Mouse (Mus musculus) lung, adult 2 months (tissue): Measurements from ENCODE around the gene Tesmin. TPM values are rescaled to one million over a fixed set of nuclear protein-coding genes. Genes with fewer than 3 reads are reported as not detected.

Source experiments
- DNase-seq: peaks from one replicate; pipeline ENCODE4 v3.0.0; 2022
- H3K4me1 ChIP-seq: fragments of 200-500 bp; 2 replicates; pipeline ENCODE4 v1.6.1; 2011; ENCODE audit warnings: low read length; ENCODE audit not compliant: control insufficient read depth, insufficient read depth
- H3K4me3 ChIP-seq: fragments of 200-500 bp; replicated peaks from 2 replicates; pipeline ENCODE3; 2011; ENCODE audit warnings: low read depth, mild to moderate bottlenecking, control low read depth, low read length; ENCODE audit errors: extremely low read depth
- CTCF ChIP-seq: fragments of 200-500 bp; IDR thresholded peaks from 2 replicates; pipeline ENCODE4 v1.5.1; 2011; ENCODE audit warnings: mild to moderate bottlenecking, low read length, control low read depth; ENCODE audit not compliant: insufficient read depth
- POLR2A ChIP-seq: fragments of 200-500 bp; IDR thresholded peaks from 2 replicates; pipeline ENCODE4 v1.6.1; 2011; ENCODE audit warnings: low read depth, mild to moderate bottlenecking, control low read depth, low read length, borderline replicate concordance; ENCODE audit errors: extremely low read depth
- WGBS: fragments of 180-500 bp; shearing (Covaris S2); methylation state at CpG from one replicate; pipeline ENCODE4 v1.1.7; 2018; 5-methylcytosine and 5-hydroxymethylcytosine counted together
- polyA plus RNA-seq: library from polyadenylated mRNA; depleted of rRNA; stranded (reverse); fragments of >200 nt; gene quantifications from 2 replicates; pipeline ENCODE4 v1.2.3, GENCODE M21; 2012

The Tesmin gene
- polyA plus RNA-seq, 1 experiment: 0.41 TPM

DNA sequence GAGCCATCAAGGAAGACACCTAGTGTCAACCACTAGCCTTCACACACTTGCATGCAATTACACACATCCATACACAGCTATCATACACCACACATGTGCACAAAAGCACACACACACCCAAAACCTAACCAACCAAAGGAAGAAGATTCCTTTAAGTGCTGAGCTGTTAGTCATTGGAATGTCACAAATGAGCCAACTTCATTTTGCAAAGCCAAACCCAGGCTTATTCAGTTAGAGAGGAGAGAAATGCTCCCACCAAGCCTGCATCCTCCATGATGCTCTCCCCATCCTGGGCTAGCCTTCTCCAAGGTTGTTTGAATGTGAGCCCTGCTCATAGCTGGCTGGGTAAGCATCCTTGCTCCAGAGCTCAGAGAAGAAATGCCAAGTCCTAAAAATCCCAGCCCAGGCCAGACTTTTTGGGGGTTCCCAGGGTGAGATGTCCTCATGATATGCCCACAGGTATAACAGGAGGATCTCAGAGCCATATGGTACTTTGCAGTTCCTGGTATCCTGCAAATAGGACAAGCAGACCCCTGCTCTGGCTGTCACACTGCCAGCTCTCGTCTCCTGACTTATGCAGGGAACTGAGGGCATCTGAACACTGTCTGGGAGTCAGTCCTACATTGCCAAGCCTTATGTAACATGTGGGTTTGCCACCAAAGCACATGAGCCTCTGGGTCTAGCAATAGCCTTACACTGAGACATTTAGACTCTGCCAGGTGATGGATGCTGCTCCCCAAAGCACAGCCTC lies 17.0 kb downstream of the Tesmin start:
- DNase-seq: no peak
- WGBS: 52% methylated on average over 1 of the region's 1 CpGs

GRCm38 (mm10) chr19:3414268-3414733 lies 25.6 kb downstream of the Tesmin start, which contains the start of gene Gal:
TSS of gene Gal (minus strand) at chr19:3414544.
- 3% methylated on average over 37 of the region's 37 CpGs for WGBS
- no peak for TF ChIP-seq POLR2A
- no peak for TF ChIP-seq CTCF
- DNase-seq: peak; percentile 12

More for the DNA sequence above, 17.0 kb downstream of the Tesmin start:
- no peaks in the 10 kb centered on the region for H3K4me1 ChIP-seq
- no peak for TF ChIP-seq CTCF
- TF ChIP-seq POLR2A: no peak
- no peak overlapping the region for H3K4me3 ChIP-seq

DNA sequence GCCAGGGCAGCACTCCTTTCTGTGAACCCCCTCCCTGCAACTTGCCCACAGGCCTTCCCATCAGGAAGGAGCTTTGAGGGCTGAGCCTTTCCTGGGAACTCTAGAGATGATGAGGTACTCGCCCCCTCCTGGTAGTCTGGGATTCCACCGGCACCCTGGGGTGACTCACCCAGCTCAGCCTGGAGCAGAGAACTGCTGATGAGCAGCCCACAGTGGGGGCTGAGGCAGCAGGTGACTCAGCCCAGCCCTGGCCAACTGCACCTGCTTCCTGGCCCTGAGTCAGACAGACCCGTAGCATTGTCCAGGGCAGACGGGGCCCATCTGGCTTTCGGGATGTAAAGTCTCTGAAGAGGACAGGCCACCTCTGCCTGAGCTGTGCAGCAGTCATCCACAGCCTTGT lies 30.6 kb downstream of the Tesmin start:
- peaks cover 5% of the 10 kb centered on the region; the same call in 1 of the 2 replicates for H3K4me1 ChIP-seq
- 47% methylated on average over 5 of the region's 5 CpGs for WGBS
- H3K4me3 ChIP-seq: no peak overlapping the region
- TF ChIP-seq CTCF: no peak
- no peak for TF ChIP-seq POLR2A
- no peak for DNase-seq

More at GRCm38 (mm10) chr19:3414268-3414733, 25.6 kb downstream of the Tesmin start, which contains the start of gene Gal:
- Histone ChIP-seq H3K4me3 (no peak within 1 kb of the TSS), H3K4me1 (peaks cover 7% of the 10 kb centered on the region; the same call in 1 of the 2 replicates)

GRCm38 (mm10) chr19:3422488-3422887 lies 33.8 kb downstream of the Tesmin start:
- WGBS: 65% methylated on average over 6 of the region's 6 CpGs

DNA sequence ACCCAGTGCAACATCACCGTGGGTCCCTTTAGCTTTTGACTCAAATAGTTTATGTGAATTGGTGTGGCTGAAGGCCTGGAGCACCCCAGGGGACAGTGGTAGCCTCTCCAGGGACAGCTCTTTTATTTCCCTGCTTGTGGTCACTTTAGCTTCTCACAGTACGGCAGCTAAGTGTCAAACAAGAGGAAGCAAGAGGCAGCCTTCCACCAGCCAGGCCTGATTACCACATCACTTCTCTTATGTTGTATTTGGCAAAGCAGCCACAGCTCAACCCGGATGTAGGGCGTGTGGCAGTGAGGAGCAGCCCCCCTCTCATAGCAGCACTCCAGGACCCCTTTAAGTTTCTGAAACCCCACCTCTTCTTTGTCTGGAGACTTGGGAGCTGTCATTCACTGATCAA lies 34.3 kb downstream of the Tesmin start:
- DNase-seq: peak; percentile 10
- TF ChIP-seq POLR2A (no peak), CTCF (no peak)
- 0 out of 2 replicates have a peak, but pooled peaks cover 2% of the 10 kb centered on the region for H3K4me1 ChIP-seq
- H3K4me3 ChIP-seq: no peak overlapping the region
- WGBS: 28% methylated on average over 4 of the region's 4 CpGs

More at GRCm38 (mm10) chr19:3422488-3422887, 33.8 kb downstream of the Tesmin start:
- Histone ChIP-seq H3K4me1 (0 out of 2 replicates have a peak, but pooled peaks cover 2% of the 10 kb centered on the region), H3K4me3 (no peak overlapping the region)
- no peak for DNase-seq
- TF ChIP-seq POLR2A: no peak
- TF ChIP-seq CTCF: no peak

DNA sequence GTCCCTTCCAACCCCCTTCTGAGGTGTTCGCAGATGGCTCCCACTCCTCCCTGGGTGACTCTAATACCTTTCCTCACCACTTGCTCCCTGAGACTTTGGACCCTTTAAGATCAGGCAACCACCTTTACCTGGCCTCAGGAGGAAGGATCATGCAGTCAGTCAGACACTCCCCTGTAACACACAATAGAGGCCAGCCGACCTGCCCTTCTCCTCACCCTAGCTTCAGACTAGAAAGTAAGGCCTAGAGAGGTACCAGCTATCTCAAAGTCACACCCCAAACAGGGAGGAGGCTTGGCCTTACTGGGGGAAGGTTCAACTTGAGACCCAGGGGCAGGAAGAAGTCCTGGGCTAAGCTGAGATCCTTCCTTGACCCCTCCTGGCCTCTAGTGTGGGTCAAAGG lies 35.6 kb downstream of the Tesmin start:
- 67% methylated on average over 2 of the region's 2 CpGs for WGBS
- no peak for DNase-seq
- Histone ChIP-seq H3K4me3 (no peak overlapping the region), H3K4me1 (0 out of 2 replicates have a peak, but pooled peaks cover 2% of the 10 kb centered on the region)
- TF ChIP-seq CTCF: no peak
- no peak for TF ChIP-seq POLR2A

DNA sequence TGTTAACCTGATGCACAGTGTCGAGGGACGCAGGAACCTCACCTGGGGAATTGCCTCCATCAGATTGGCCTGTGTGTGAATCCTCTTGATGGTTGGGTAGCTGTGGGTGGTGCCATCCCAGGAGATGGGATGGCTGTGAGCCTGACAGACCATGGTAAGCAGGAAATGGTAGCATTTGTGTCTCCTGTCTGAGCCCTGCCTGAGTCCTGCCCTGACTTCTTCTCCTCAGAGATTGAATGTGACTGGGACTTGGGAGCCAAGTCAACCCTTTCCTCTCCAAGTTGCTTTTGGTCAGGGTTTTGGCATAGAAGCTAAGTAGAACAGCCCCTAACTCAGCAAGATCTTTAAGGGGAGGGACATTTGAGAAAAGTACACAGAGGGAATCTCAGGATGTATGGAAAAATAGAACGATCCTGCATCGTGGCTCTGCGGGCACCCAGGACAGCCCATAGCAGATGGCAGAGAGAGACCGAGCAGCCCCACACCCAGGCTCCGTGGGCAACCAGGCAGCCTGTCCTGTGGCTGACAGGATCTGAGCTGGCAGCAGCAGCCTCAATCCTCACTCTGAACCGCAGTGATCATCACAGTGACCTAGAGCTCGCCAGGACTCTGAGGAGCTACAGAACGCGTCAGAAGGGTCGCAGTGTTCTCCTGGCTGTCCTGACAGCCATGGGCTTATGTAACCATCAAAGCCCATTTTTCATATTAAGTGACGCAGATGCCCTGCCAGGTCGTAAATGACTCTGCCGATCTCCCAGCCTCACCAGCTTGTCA lies 39.6 kb downstream of the Tesmin start:
- WGBS: 70% methylated on average over 15 of the region's 15 CpGs
- H3K4me1 ChIP-seq: 0 out of 2 replicates have a peak, but pooled peaks cover under 1% of the 10 kb centered on the region
- H3K4me3 ChIP-seq: no peak overlapping the region
- no peak for DNase-seq
- TF ChIP-seq CTCF (no peak), POLR2A (no peak)

- DNase-seq: no peak
- Histone ChIP-seq H3K4me1 (no peaks in the 10 kb centered on the region), H3K4me3 (no peak overlapping the region)
- TF ChIP-seq CTCF (no peak), POLR2A (no peak)
- WGBS: 50% methylated on average over 7 of the region's 7 CpGs
These were observed 40.6 kb downstream of the Tesmin start for GRCm38 (mm10) chr19:3429156-3429816.

GRCm38 (mm10) chr19:3431066-3431465 lies 42.4 kb downstream of the Tesmin start:
- no peak for DNase-seq
- Histone ChIP-seq H3K4me1 (no peaks in the 10 kb centered on the region), H3K4me3 (no peak overlapping the region)
- 65% methylated on average over 7 of the region's 7 CpGs for WGBS
- TF ChIP-seq CTCF: no peak
- no peak for TF ChIP-seq POLR2A

GRCm38 (mm10) chr19:3431969-3432368 lies 43.3 kb downstream of the Tesmin start:
- Histone ChIP-seq H3K4me1 (no peaks in the 10 kb centered on the region), H3K4me3 (no peak overlapping the region)
- no peak for DNase-seq
- TF ChIP-seq CTCF (no peak), POLR2A (no peak)
- WGBS: 58% methylated on average over 2 of the region's 2 CpGs
